Mouse (Mus musculus) limb, embryonic 10.5 days (tissue): ENCODE results near the gene Fggy. TPM values are rescaled to one million over a fixed set of nuclear protein-coding genes. Genes with fewer than 3 reads are reported as not detected.

Experiments
- DNase-seq: peaks from one replicate; pipeline ENCODE4 v3.0.0-alpha.2; 2017; ENCODE audit warnings: low spot score
- H3K27ac ChIP-seq: fragments of 300-500 bp; sonication (generic); 2 replicates; pipeline ENCODE4 v1.5.1; 2016; ENCODE audit warnings: mild to moderate bottlenecking
- H3K27me3 ChIP-seq: fragments of 300-500 bp; sonication (generic); 2 replicates; pipeline ENCODE4 v1.6.1; 2016; ENCODE audit warnings: low read depth, mild to moderate bottlenecking; ENCODE audit not compliant: poor library complexity, severe bottlenecking
- H3K36me3 ChIP-seq: fragments of 300-500 bp; sonication (generic); 2 replicates; pipeline ENCODE4 v1.6.1; 2016; ENCODE audit warnings: mild to moderate bottlenecking, moderate library complexity
- H3K4me1 ChIP-seq: fragments of 300-500 bp; sonication (generic); 2 replicates; pipeline ENCODE4 v1.6.1; 2016
- H3K4me3 ChIP-seq: fragments of 300-500 bp; sonication (generic); 2 replicates; pipeline ENCODE4 v1.5.1; 2016; ENCODE audit warnings: mild to moderate bottlenecking, moderate library complexity
- H3K9me3 ChIP-seq: fragments of 300-500 bp; sonication (generic); replicated peaks from 2 replicates; pipeline ENCODE4 v1.6.1; 2016; ENCODE audit warnings: mild to moderate bottlenecking
- WGBS: fragments of 180-500 bp; shearing (Covaris S2); methylation state at CpG from one replicate; pipeline ENCODE4 v1.1.7; 2016; 5-methylcytosine and 5-hydroxymethylcytosine counted together
- polyA plus RNA-seq: library from polyadenylated mRNA; unstranded; fragments of >200 nt; fragmentation: Nextera tagmentation; extraction: Ambion mirVana; gene quantifications from 2 replicates; pipeline ENCODE4 v1.2.1, GENCODE M21; 2016

The Fggy gene
- polyA plus RNA-seq, 1 experiment from 2014 or later: 8.1 TPM

- WGBS: 59% methylated on average over 4 of the region's 4 CpGs
- Histone ChIP-seq H3K27ac (peak overlapping the region; percentile 87), H3K27me3 (no peaks in the 10 kb centered on the region), H3K36me3 (no peaks in the 10 kb centered on the region), H3K4me1 (peaks cover 60% of the 10 kb centered on the region), H3K9me3 (no peaks in the 10 kb centered on the region), H3K4me3 (no peak overlapping the region)
- DNase-seq: peak; percentile 40
Measured at GRCm38 (mm10) chr4:95899926-95900712, 342.8 kb downstream of the Fggy start.

GRCm38 (mm10) chr4:95900815-95901214 lies 343.5 kb downstream of the Fggy start:
- Histone ChIP-seq H3K27me3 (no peaks in the 10 kb centered on the region), H3K27ac (peak overlapping the region; percentile 87), H3K4me1 (peaks cover 60% of the 10 kb centered on the region), H3K4me3 (no peak overlapping the region), H3K36me3 (no peaks in the 10 kb centered on the region), H3K9me3 (no peaks in the 10 kb centered on the region)
- peak; percentile 39 for DNase-seq
- 22% methylated on average over 1 of the region's 1 CpGs for WGBS

GRCm38 (mm10) chr4:95906141-95906540 lies 348.8 kb downstream of the Fggy start:
- Histone ChIP-seq H3K4me3 (no peak overlapping the region), H3K27ac (no peak overlapping the region), H3K36me3 (no peaks in the 10 kb centered on the region)

GRCm38 (mm10) chr4:95909689-95910654 lies 352.7 kb downstream of the Fggy start:
- DNase-seq: no peak
- H3K36me3 ChIP-seq: no peaks in the 10 kb centered on the region
- WGBS: 67% methylated on average over 2 of the region's 2 CpGs
- H3K4me3 ChIP-seq: no peak overlapping the region
- no peak overlapping the region for H3K27ac ChIP-seq
- no peaks in the 10 kb centered on the region for H3K9me3 ChIP-seq
- peaks cover 7% of the 10 kb centered on the region for H3K4me1 ChIP-seq
- H3K27me3 ChIP-seq: no peaks in the 10 kb centered on the region

More at GRCm38 (mm10) chr4:95906141-95906540, 348.8 kb downstream of the Fggy start:
- H3K4me1 ChIP-seq: peaks cover 14% of the 10 kb centered on the region
- no peaks in the 10 kb centered on the region for H3K9me3 ChIP-seq
- no peak for DNase-seq
- no peaks in the 10 kb centered on the region for H3K27me3 ChIP-seq

GRCm38 (mm10) chr4:95913026-95913425 lies 355.7 kb downstream of the Fggy start:
- peaks cover 13% of the 10 kb centered on the region for H3K4me1 ChIP-seq
- H3K9me3 ChIP-seq: no peaks in the 10 kb centered on the region
- no peak overlapping the region for H3K4me3 ChIP-seq
- no peak overlapping the region for H3K27ac ChIP-seq
- H3K27me3 ChIP-seq: no peaks in the 10 kb centered on the region
- H3K36me3 ChIP-seq: no peaks in the 10 kb centered on the region
- 92% methylated on average over 1 of the region's 1 CpGs for WGBS
- DNase-seq: no peak

GRCm38 (mm10) chr4:95915628-95916579 lies 358.6 kb downstream of the Fggy start:
- H3K36me3 ChIP-seq: no peaks in the 10 kb centered on the region
- H3K9me3 ChIP-seq: no peaks in the 10 kb centered on the region
- no peak overlapping the region for H3K4me3 ChIP-seq
- no peak overlapping the region for H3K27ac ChIP-seq
- peaks cover 11% of the 10 kb centered on the region; the same call in 1 of the 2 replicates for H3K4me1 ChIP-seq
- no peaks in the 10 kb centered on the region for H3K27me3 ChIP-seq
- 90% methylated on average over 8 of the region's 8 CpGs for WGBS
- DNase-seq: no peak

GRCm38 (mm10) chr4:95917703-95918102 lies 360.4 kb downstream of the Fggy start:
- no peaks in the 10 kb centered on the region for H3K27me3 ChIP-seq
- no peaks in the 10 kb centered on the region for H3K36me3 ChIP-seq
- 90% methylated on average over 6 of the region's 6 CpGs for WGBS
- no peaks in the 10 kb centered on the region for H3K9me3 ChIP-seq
- peaks cover 11% of the 10 kb centered on the region; the same call in 1 of the 2 replicates for H3K4me1 ChIP-seq
- no peak overlapping the region for H3K4me3 ChIP-seq
- no peak overlapping the region for H3K27ac ChIP-seq
- DNase-seq: no peak

- no peak overlapping the region for H3K4me3 ChIP-seq
- H3K27ac ChIP-seq: no peak overlapping the region
- no peak for DNase-seq
- no peaks in the 10 kb centered on the region for H3K9me3 ChIP-seq
- no peaks in the 10 kb centered on the region for H3K27me3 ChIP-seq
- peaks cover 11% of the 10 kb centered on the region; the same call in 1 of the 2 replicates for H3K4me1 ChIP-seq
- WGBS: 88% methylated on average over 4 of the region's 4 CpGs
- no peaks in the 10 kb centered on the region for H3K36me3 ChIP-seq
Measured at GRCm38 (mm10) chr4:95920448-95920847, 363.1 kb downstream of the Fggy start.

GRCm38 (mm10) chr4:95924210-95925184 lies 367.2 kb downstream of the Fggy start:
- peak; percentile 86 for DNase-seq
- Histone ChIP-seq H3K36me3 (no peaks in the 10 kb centered on the region), H3K9me3 (no peaks in the 10 kb centered on the region), H3K4me1 (no peaks in the 10 kb centered on the region), H3K27me3 (no peaks in the 10 kb centered on the region), H3K4me3 (no peak overlapping the region), H3K27ac (no peak overlapping the region)
- 15% methylated on average over 7 of the region's 7 CpGs for WGBS

- Histone ChIP-seq H3K9me3 (no peaks in the 10 kb centered on the region), H3K36me3 (no peaks in the 10 kb centered on the region), H3K27ac (no peak overlapping the region), H3K27me3 (no peaks in the 10 kb centered on the region), H3K4me1 (no peaks in the 10 kb centered on the region), H3K4me3 (no peak overlapping the region)
- no peak for DNase-seq
- WGBS: 94% methylated on average over 1 of the region's 1 CpGs
Measured at GRCm38 (mm10) chr4:95928846-95929245, 371.5 kb downstream of the Fggy start.

GRCm38 (mm10) chr4:95929936-95930335 lies 372.6 kb downstream of the Fggy start:
- 84% methylated on average over 1 of the region's 1 CpGs for WGBS
- Histone ChIP-seq H3K4me3 (no peak overlapping the region), H3K27ac (no peak overlapping the region), H3K9me3 (no peaks in the 10 kb centered on the region), H3K36me3 (no peaks in the 10 kb centered on the region), H3K4me1 (no peaks in the 10 kb centered on the region; the same call in 1 of the 2 replicates), H3K27me3 (no peaks in the 10 kb centered on the region)
- DNase-seq: no peak
